Mouse (Mus musculus) neural tube, embryonic 13.5 days (tissue): ENCODE data around the gene Vps41. TPM values are rescaled to one million over a fixed set of nuclear protein-coding genes. Genes with fewer than 3 reads are reported as not detected.

Source experiments
- ATAC-seq: fragments of 200-750 bp; cut with Nextera tagmentation; 2 replicates; pipeline ENCODE4 v1.8.0; 2017; ENCODE audit warnings: low read depth, mild to moderate bottlenecking, moderate TSS enrichment, moderate library complexity
- H3K27ac ChIP-seq: fragments of 300-500 bp; sonication (generic); replicated peaks from 2 replicates; pipeline ENCODE4 v1.5.1; 2015; ENCODE audit warnings: moderate library complexity, mild to moderate bottlenecking, inconsistent platforms
- H3K27me3 ChIP-seq: fragments of 300-500 bp; sonication (generic); 2 replicates; pipeline ENCODE4 v1.6.1; 2015; ENCODE audit warnings: mild to moderate bottlenecking, inconsistent platforms
- H3K36me3 ChIP-seq: fragments of 300-500 bp; sonication (generic); 2 replicates; pipeline ENCODE4 v1.6.1; 2015; ENCODE audit warnings: mild to moderate bottlenecking, inconsistent platforms
- H3K4me1 ChIP-seq: fragments of 300-500 bp; sonication (generic); replicated peaks from 2 replicates; pipeline ENCODE4 v1.6.1; 2015; ENCODE audit warnings: inconsistent platforms
- H3K4me2 ChIP-seq: fragments of 300-500 bp; sonication (generic); 2 replicates; pipeline ENCODE4 v1.6.1; 2015; ENCODE audit warnings: inconsistent platforms, mild to moderate bottlenecking, moderate library complexity
- H3K4me3 ChIP-seq: fragments of 300-500 bp; sonication (generic); 2 replicates; pipeline ENCODE4 v1.5.1; 2015; ENCODE audit warnings: mild to moderate bottlenecking, inconsistent platforms
- H3K9ac ChIP-seq: fragments of 300-500 bp; sonication (generic); 2 replicates; pipeline ENCODE4 v1.6.1; 2015; ENCODE audit warnings: moderate library complexity, mild to moderate bottlenecking, inconsistent platforms
- H3K9me3 ChIP-seq: fragments of 300-500 bp; sonication (generic); 2 replicates; pipeline ENCODE4 v1.6.1; 2016; ENCODE audit warnings: inconsistent platforms
- WGBS: fragments of 180-500 bp; shearing (Covaris S2); methylation state at CpG from one replicate; pipeline ENCODE4 v1.1.7; 2015; 5-methylcytosine and 5-hydroxymethylcytosine counted together
- polyA plus RNA-seq: library from polyadenylated mRNA; unstranded; fragments of >200 nt; fragmentation: Nextera tagmentation; extraction: Ambion mirVana; gene quantifications from 2 replicates; pipeline ENCODE4 v1.2.1, GENCODE M21; 2015

Vps41 gene
- polyA plus RNA-seq, 1 experiment from 2014 or later, result 108 TPM

DNA sequence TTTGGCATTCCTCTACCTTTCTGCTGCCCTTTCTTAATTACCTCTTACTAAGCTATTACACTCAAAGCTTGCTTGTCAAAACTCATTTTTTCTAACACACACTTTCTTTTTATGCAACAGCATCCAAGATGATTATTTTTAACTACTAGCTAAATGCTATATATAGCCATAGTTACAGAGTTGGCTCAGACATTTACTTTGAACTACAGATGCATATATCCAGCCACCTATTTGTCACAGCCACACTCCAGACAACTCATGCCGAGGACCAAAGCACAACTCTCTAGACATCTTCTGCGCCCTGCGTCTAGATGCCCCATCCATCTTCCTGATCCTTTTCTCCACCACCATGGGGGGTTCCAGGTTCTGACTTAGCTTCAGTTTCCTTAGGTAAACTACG, 197.7 kb downstream of the Vps41 start:
- H3K27ac ChIP-seq, result no peak overlapping the region
- WGBS, result 69% methylated on average over 4 of the region's 4 CpGs
- H3K9ac ChIP-seq, result no peak overlapping the region
- ATAC-seq, result no peak
- H3K36me3 ChIP-seq, result no peaks in the 10 kb centered on the region
- H3K27me3 ChIP-seq, result no peaks in the 10 kb centered on the region
- H3K4me1 ChIP-seq, result no peaks in the 10 kb centered on the region
- no peak overlapping the region for H3K4me2 ChIP-seq
- no peaks in the 10 kb centered on the region for H3K9me3 ChIP-seq
- H3K4me3 ChIP-seq, result no peak overlapping the region

Other genes with a start within 250 kb of the Vps41 start
- gene Amph, start 230.9 kb downstream of the Vps41 start, polyA plus RNA-seq, result 42.8 and 44.8 TPM in 2 replicates